Mouse (Mus musculus): ENCODE measurements around the gene Dtnb.

GRCm38 (mm10) chr12:3545451-3545850, 26.7 kb upstream of the Dtnb start:
- TF ChIP-seq CTCF (IDR thresholded peaks at IDR 0.05; ENCODE audit: low read depth, low read length) = no peak
- no peak for TF ChIP-seq POLR2A (IDR thresholded peaks at IDR 0.05; ENCODE audit: extremely low read depth, insufficient read depth, low read length)

All from liver, adult 2 months (tissue).